Mouse (Mus musculus) heart, adult 9 months (tissue): ENCODE measurements around the gene Nsun3.
A peak's percentile ranks its signal among the peaks of the same experiment; 100 is the strongest.

ENCODE experiments used
- DNase-seq, 2 experiments: peaks; one replicate each; pipeline ENCODE4 v3.0.0; 2022; ENCODE audit warnings: low spot score in 2 of 2

Gene Nsun3

DNA sequence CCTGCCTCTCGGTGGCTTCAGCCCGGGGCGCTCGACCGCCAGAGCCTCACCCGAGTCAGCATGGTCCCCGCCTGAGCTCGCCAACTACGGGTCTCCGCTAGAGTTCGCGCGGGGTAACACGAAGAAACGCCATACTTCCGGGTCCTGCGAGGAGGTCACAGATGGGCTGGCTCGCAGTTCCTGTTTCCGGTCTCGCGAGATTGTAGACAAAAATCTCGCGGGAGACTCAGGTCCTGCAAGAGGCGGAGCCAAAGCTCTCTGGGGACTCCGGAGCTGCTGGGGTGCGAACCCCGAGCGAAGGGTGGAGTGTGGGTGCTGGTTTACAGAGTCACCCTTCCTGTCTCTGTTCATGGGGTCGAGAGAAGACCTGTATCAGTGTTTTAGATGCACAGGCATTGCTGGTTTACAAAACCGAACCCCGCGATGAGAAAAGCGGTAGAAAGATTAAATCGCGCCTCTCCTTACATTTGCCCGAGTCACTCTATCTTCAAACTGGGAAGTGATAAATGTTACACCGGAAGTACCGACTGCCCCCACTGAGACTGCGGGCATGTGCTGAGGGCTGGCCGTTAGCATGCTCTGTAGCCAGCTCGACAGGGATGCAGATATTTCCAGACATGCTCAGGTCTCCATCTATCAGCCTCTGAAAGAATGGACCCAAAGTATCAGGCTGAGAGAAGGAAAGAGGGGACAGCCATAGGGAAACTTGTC, at the start of gene Nsun3:
Gene Nsun3 (minus strand): TSS at position 198 of the 711 bp plus-strand sequence.
- DNase-seq = peak; percentile 94 to 96

DNA sequence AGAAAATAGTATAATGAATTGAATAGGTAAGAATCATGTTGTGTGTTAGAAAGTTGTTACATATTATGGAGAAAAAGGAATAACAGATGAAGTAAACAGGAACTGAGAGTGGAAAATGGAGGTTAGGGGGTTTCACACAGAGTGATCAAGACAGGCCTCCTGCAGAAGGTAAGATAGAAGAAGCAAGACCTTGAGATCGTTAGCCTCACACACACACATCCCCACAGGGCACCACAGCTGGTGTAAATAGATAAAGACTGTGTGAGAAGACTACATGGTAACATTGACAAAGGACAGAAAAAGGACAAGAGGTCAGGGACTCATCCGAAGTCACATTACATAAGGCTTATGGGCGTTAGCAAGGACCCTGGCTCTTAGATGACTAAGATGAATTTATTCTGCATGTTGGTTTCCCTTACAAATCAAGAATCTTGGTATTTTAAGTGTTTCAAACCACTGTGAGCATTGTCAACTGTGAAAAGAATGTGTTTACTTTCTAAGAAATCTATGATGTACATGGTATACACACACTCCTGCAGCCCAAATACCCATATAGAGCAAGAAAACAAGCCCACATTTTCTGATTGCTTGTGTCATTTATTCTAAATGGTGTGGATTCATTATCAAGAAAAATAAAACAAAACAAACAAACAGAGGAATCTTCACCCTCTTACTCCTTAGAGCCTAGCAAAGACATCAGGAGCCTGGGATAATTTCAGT, 47.6 kb upstream of the Nsun3 start:
- no peak for DNase-seq

- DNase-seq = peak; percentile 17 to 26
These were observed 45.9 kb upstream of the Nsun3 start for GRCm38 (mm10) chr16:62832481-62832880.

DNA sequence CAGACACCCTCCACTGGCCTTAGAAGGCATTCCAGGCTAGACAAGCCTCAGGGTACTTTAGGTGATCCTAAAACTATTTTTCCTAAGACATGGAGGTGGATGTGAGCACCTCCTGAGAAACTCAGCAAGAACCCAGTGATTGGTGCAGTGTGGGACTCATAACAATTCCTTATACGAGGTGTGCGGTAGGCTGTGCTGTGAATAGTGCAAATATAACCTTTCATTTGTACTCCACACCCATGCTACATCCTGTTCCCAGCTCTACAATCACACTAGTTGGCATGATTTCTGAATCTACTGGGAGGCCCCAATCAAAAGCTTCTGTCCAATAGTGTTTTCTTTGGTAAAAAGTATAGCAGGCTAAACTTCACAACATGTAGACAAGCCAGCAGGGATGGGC, 45.4 kb upstream of the Nsun3 start:
- DNase-seq = no peak

DNA sequence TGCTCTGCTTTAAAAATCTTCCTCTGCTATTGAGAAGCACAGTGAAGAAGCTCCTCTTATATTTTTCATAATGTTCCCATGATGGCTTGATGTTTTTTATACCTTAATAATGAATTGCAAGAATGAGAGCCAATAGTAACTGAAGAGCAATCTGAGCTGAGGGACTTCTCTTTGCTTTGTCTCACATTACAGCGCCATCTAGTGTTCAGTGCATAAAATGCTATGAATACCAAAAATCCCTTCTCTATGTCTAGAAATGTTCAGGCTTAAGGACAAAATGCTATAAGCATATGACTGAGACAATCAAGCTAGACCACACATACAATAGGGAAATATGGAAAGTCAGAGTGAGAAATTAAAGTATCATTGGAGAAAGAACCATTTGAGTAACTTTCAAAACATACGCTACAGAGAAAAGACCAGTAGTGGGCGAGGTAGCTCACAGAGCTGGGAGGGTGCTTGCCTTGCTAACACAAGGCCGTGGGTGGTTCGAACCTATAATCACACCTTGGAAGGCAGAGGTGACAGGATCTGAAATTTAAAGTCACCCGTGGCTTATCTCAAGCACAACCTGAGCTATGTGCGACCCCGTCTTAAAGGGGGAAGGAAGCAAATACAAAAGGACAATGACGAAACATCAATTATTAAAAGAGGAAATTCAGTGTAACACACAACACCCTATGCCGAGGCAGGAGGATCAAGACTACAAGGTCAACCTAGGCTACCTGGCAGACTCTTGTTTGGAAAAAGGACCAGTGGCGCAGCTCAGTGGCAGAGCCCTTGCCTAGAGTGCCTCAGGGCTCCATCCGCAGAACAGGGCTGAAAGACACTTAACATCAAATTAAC, 39.8 kb upstream of the Nsun3 start:
- peak in 1 of 2 experiments; percentile 7 for DNase-seq

- no peak for DNase-seq
These were observed 35.9 kb upstream of the Nsun3 start for GRCm38 (mm10) chr16:62822472-62822871.

- no peak for DNase-seq
These were observed 27.9 kb upstream of the Nsun3 start, which contains the start of gene Stx19 for GRCm38 (mm10) chr16:62814491-62814890. TSS of gene Stx19 (plus strand) at chr16:62814676.

DNA sequence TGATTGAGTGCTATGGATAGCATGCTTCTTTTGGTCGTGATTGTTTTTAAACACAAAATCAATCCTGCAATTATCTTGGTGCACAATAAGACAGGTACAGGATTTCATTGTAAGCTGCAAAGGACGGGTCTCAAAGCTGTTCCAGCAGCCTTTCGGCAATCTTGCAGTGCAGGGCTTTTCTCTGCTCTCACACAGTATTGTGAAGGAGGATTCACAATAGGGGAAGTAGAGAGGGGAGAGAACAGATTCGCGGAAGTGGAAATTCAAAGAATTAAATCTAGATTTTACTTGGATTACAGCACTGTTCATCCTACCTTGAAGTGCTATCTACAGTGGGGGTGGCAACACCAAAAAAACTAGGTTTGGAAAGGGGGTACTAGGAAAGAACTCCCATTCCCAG, 27.2 kb upstream of the Nsun3 start:
- no peak for DNase-seq

- DNase-seq = no peak
These were observed 24.2 kb upstream of the Nsun3 start for GRCm38 (mm10) chr16:62810855-62811254.

- no peak for DNase-seq
These were observed 20.8 kb upstream of the Nsun3 start for GRCm38 (mm10) chr16:62807249-62807979.

DNA sequence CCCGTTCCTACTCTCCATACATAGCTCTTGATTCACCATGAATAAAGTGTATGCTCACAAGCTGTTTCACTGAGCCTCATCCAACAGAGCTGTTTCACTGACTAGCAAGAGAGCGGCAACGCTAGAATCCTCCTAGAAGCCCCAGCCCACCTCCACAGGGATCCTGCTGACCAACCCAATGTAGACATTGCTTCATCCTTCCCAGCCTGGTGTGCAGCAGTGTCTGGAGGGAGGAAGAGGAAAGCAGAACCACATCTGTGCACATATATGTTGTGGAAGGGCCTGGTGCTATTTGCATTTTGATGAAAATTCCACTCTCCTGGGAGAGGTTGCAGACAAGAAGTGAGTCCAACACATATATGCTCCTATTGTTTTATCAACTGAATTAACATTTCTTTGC, 18.0 kb upstream of the Nsun3 start:
- no peak for DNase-seq

GRCm38 (mm10) chr16:62799839-62800238, 13.2 kb upstream of the Nsun3 start:
- no peak for DNase-seq

DNA sequence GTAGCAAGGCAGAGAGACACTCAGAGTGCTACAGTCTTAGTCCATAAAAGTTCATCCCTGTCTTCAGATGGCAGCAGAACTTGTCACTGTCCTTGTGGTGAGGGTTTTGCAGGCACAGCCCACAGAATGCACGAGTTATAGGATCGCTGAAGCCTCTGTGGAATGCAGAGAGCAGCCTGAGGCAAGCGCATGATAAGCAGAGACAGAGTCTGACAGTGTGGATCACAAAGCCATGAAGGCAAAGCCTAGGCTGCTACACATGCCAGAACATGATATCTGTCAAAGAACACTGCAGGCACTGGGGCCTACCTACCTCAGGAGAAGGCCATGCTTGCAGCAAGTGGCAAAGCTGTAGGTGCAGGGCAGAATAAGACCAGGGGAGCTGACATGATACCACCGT, 12.8 kb upstream of the Nsun3 start:
- no peak for DNase-seq

GRCm38 (mm10) chr16:62798808-62799207, 12.2 kb upstream of the Nsun3 start:
- no peak for DNase-seq

DNA sequence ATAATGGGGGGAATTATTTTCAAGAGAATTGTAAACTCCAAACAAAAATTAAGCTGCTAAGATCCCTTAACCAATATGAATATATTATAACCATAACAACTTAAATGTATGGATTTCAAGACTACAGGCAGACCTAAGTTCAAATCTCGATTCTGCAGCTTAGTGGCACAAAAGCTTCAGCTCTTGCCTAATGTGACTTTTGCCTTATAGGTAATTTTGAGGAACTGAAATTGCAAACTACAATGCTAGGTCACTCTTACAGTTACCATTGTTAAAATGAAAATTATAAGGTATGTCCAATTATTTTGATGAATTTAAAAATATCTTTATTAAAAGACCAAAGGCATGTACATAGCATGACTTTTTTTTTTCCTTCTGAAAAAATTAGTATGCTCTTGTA, 10.0 kb upstream of the Nsun3 start:
- no peak for DNase-seq

DNA sequence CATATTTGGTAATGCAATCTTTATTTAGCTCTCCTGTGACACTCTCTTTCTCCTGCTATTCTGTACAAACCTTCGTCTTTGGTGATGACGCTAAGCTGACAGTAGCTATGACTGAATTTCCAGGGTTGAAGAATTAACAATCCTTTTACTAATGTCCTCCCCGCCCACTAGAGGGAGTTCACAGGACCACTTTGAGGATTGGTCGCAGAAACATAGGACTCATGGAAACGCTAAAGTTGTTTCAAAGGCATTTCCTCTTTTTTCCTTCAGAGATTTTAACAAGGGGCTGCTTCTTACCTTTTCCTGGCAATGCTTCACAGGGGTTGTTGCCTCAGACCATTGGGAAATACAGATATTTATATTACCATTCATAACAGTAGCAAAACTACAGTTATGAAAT, 4.4 kb downstream of the Nsun3 start:
- no peak for DNase-seq

DNA sequence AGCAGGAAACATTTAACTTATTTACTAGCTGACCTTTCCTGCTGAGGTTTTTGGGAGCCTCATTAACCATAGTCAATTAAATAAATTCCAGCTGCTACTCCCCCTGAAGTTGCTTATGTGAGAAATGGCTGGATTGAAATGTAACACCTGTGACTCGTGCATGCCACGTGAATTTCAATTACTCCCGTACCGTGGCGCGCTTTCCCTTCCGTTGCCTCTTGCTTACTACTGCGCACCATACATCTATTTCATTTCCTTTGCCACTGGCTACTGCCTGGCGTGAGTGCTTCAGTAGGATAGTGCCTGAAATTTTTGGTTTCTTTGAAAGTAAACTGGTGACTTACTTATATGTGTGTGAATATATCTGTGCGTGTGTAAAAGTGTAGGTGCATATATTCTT, 8.3 kb downstream of the Nsun3 start:
- no peak for DNase-seq

- no peak for DNase-seq
These were observed 10.6 kb downstream of the Nsun3 start for GRCm38 (mm10) chr16:62776034-62776433.

DNA sequence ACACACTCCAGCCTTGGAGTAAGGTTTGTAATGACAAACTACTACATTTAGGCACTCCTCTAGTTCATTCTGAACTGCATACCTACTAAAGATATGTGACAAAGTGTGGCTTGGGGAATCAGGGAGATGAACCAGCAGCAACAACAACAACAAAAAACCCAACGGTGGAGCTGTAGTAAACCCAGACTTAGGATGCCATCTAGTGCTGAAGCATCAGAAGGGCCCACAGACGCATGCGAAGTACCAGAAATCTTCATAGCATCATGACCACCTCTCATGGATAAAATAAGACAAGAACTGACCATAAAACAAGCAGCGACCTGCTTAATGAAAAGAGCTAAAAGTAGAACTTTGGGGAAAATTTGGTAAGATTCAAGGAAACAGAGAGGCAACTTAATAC, 13.2 kb downstream of the Nsun3 start:
- DNase-seq = no peak

DNA sequence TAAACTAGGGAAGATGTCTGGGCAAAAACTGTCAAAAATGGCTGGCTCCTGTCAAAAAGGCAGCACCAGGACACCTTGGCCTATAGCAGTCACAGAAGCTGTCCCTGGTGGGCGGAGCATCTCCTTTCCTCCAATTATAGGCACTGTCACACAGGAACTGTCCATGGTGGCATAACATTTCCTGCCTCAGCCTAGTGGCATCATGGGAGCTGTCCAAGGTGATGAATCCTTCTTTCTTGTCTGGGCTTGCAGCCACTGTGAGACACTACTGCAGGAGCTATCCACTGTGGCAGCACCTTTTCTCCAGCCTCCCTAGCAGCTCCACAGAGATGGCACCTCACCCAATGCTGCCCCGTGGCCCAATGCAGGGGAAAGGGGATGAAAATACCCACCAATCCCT, 28.3 kb downstream of the Nsun3 start:
- DNase-seq = no peak

- DNase-seq = no peak
These were observed 31.3 kb downstream of the Nsun3 start for GRCm38 (mm10) chr16:62755307-62755706.

DNA sequence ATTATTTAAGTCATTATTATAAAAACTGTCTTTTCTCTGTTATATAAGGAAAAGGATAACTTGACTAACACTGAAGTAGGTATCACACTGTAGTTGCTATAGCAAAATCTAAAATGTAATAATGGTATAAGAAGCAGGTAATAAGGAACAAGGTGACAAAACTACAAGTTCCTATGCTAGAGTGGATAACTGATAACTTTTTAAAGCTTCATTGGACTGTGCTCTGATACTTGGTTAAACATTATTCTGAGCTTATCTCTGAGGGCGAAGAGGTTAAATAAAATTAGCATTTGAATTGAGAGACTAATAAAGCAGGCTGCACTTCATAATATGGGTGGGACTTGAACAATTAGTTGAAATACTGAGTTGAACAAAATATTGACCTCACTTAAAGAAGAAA, 33.0 kb downstream of the Nsun3 start:
- DNase-seq = no peak
